Mouse (Mus musculus) heart, embryonic 14.5 days (tissue): ENCODE results near the gene Crocc. TPM values are rescaled to one million over a fixed set of nuclear protein-coding genes. Genes with fewer than 3 reads are reported as not detected.

Experiments used
- ATAC-seq: fragments of 200-750 bp; cut with Nextera tagmentation; 2 replicates; pipeline ENCODE4 v1.8.0; 2017; ENCODE audit warnings: low read depth, moderate TSS enrichment; ENCODE audit not compliant: insufficient number of reproducible peaks, insufficient read depth, low FRiP score
- H3K27ac ChIP-seq, 2 experiments: fragments of 200-500 bp in 1 of 2; fragments of 300-500 bp in 1 of 2; sonication (generic) in 1 of 2; replicated peaks in 1 of 2; 2 replicates each; pipeline ENCODE4 v1.5.1; 2012 to 2014; ENCODE audit warnings: low read depth in 2 of 2, low read length in 2 of 2, control low read depth in 1 of 2, mild to moderate bottlenecking in 1 of 2, mixed read lengths in 1 of 2; ENCODE audit not compliant: control insufficient read depth in 1 of 2, insufficient read depth in 1 of 2
- H3K27me3 ChIP-seq: fragments of 300-500 bp; sonication (generic); 2 replicates; pipeline ENCODE4 v1.6.1; 2014; ENCODE audit warnings: mild to moderate bottlenecking, low read length, control low read depth; ENCODE audit not compliant: control insufficient read depth, insufficient read depth
- H3K36me3 ChIP-seq: fragments of 300-500 bp; sonication (generic); 2 replicates; pipeline ENCODE4 v1.6.1; 2014; ENCODE audit warnings: mild to moderate bottlenecking, control low read depth, low read length, mixed read lengths; ENCODE audit not compliant: control insufficient read depth, insufficient read depth
- H3K4me1 ChIP-seq, 2 experiments: fragments of 200-500 bp in 1 of 2; fragments of 300-500 bp in 1 of 2; sonication (generic) in 1 of 2; 2 replicates each; pipeline ENCODE4 v1.6.1; 2012 to 2014; ENCODE audit warnings: low read length in 2 of 2, control low read depth in 1 of 2, mixed read lengths in 1 of 2; ENCODE audit not compliant: control insufficient read depth in 2 of 2, insufficient read depth in 2 of 2
- H3K4me2 ChIP-seq: fragments of 300-500 bp; sonication (generic); 2 replicates; pipeline ENCODE4 v1.6.1; 2014; ENCODE audit warnings: mild to moderate bottlenecking, low read length
- H3K4me3 ChIP-seq, 2 experiments: fragments of 200-500 bp in 1 of 2; fragments of 300-500 bp in 1 of 2; sonication (generic) in 1 of 2; 2 replicates each; pipeline ENCODE4 v1.5.1; 2012 to 2014; ENCODE audit warnings: low read length in 2 of 2, mild to moderate bottlenecking in 2 of 2, control low read depth in 1 of 2, low read depth in 1 of 2, moderate library complexity in 1 of 2; ENCODE audit not compliant: control insufficient read depth in 1 of 2, insufficient read depth in 1 of 2
- H3K9ac ChIP-seq: fragments of 300-500 bp; sonication (generic); 2 replicates; pipeline ENCODE4 v1.6.1; 2014; ENCODE audit warnings: mild to moderate bottlenecking, low read length
- H3K9me3 ChIP-seq: fragments of 300-500 bp; sonication (generic); 2 replicates; pipeline ENCODE4 v1.6.1; 2016; ENCODE audit warnings: low read length, control low read depth; ENCODE audit not compliant: control insufficient read depth
- WGBS: fragments of 180-500 bp; shearing (Covaris S2); extraction: QIAGEN DNeasy Blood & Tissue Kit; methylation state at CpG from one replicate; pipeline ENCODE4 v1.1.7; 2014; 5-methylcytosine and 5-hydroxymethylcytosine counted together
- polyA plus RNA-seq: library from polyadenylated mRNA; unstranded; fragments of >200 nt; fragmentation: Nextera tagmentation; extraction: Ambion mirVana; gene quantifications from 2 replicates; pipeline ENCODE4 v1.2.1, GENCODE M21; 2014

Crocc gene
- polyA plus RNA-seq, 1 experiment from 2014 or later, result 4.4 TPM

- H3K27ac ChIP-seq, result no peak overlapping the region
- no peak overlapping the region for H3K4me3 ChIP-seq
- 13% methylated on average over 6 of the region's 6 CpGs for WGBS
- no peak overlapping the region for H3K9ac ChIP-seq
- H3K9me3 ChIP-seq, result no peaks in the 10 kb centered on the region
- H3K4me2 ChIP-seq, result no peak overlapping the region
- peaks cover 55% of the 10 kb centered on the region for H3K36me3 ChIP-seq
- H3K4me1 ChIP-seq, result peaks cover 0 to 7% of the 10 kb centered on the region in 2 experiments; a peak in 2 of 4 replicates
- no peak for ATAC-seq
- no peaks in the 10 kb centered on the region for H3K27me3 ChIP-seq
These were observed 28.6 kb downstream of the Crocc start for GRCm38 (mm10) chr4:141031733-141032132.

GRCm38 (mm10) chr4:141030541-141031206 is 29.7 kb downstream of the Crocc start:
- H3K9ac ChIP-seq, result no peak overlapping the region
- H3K4me3 ChIP-seq, result no peak overlapping the region
- no peak overlapping the region for H3K4me2 ChIP-seq
- peaks cover 51% of the 10 kb centered on the region for H3K36me3 ChIP-seq
- H3K27me3 ChIP-seq, result no peaks in the 10 kb centered on the region
- H3K9me3 ChIP-seq, result no peaks in the 10 kb centered on the region
- H3K27ac ChIP-seq, result no peak overlapping the region
- 85% methylated on average over 17 of the region's 18 CpGs for WGBS
- peaks cover 2 to 10% of the 10 kb centered on the region in 2 experiments; a peak in 2 of 4 replicates for H3K4me1 ChIP-seq
- ATAC-seq, result no peak

GRCm38 (mm10) chr4:141024992-141025391 is 35.4 kb downstream of the Crocc start:
- no peak for ATAC-seq
- Histone ChIP-seq H3K36me3 (peaks cover 38% of the 10 kb centered on the region), H3K9me3 (no peaks in the 10 kb centered on the region), H3K4me2 (no peak overlapping the region), H3K27me3 (no peaks in the 10 kb centered on the region), H3K4me3 (no peak overlapping the region), H3K4me1 (peaks cover 29 to 32% of the 10 kb centered on the region in 2 experiments), H3K27ac (no peak overlapping the region), H3K9ac (no peak overlapping the region)
- WGBS, result 80% methylated on average over 26 of the region's 27 CpGs

- H3K36me3 ChIP-seq, result peaks cover 32% of the 10 kb centered on the region
- no peak overlapping the region for H3K4me2 ChIP-seq
- H3K27me3 ChIP-seq, result no peaks in the 10 kb centered on the region
- H3K4me3 ChIP-seq, result no peak overlapping the region
- peaks cover 34 to 37% of the 10 kb centered on the region in 2 experiments for H3K4me1 ChIP-seq
- no peaks in the 10 kb centered on the region for H3K9me3 ChIP-seq
- no peak for ATAC-seq
- WGBS, result 53% methylated on average over 9 of the region's 9 CpGs
- 0 out of 4 replicates have a peak overlapping the region, but pooled peaks of 1 of the 2 experiments have one; percentile 2 for H3K27ac ChIP-seq
- no peak overlapping the region for H3K9ac ChIP-seq
These were observed 36.3 kb downstream of the Crocc start for GRCm38 (mm10) chr4:141024052-141024451.

- no peaks in the 10 kb centered on the region for H3K9me3 ChIP-seq
- H3K4me1 ChIP-seq, result peaks cover 38 to 51% of the 10 kb centered on the region in 2 experiments
- peak overlapping the region; percentile 57 for H3K9ac ChIP-seq
- H3K4me2 ChIP-seq, result peak overlapping the region; percentile 42
- no peak for ATAC-seq
- H3K4me3 ChIP-seq, result no peak overlapping the region
- peaks cover 32% of the 10 kb centered on the region; the same call in 1 of the 2 replicates for H3K36me3 ChIP-seq
- no peaks in the 10 kb centered on the region for H3K27me3 ChIP-seq
- WGBS, result 62% methylated on average over 11 of the region's 11 CpGs
- peak overlapping the region; percentile 87 to 96 for H3K27ac ChIP-seq
These were observed 38.8 kb downstream of the Crocc start for GRCm38 (mm10) chr4:141021614-141021929.

GRCm38 (mm10) chr4:141020811-141021613 is 39.3 kb downstream of the Crocc start:
- peak overlapping the region; percentile 69 for H3K9ac ChIP-seq
- ATAC-seq, result peak; percentile 80
- peaks cover 36% of the 10 kb centered on the region for H3K36me3 ChIP-seq
- H3K27me3 ChIP-seq, result no peaks in the 10 kb centered on the region
- peak overlapping the region; percentile 42 for H3K4me2 ChIP-seq
- H3K9me3 ChIP-seq, result no peaks in the 10 kb centered on the region
- H3K4me1 ChIP-seq, result peaks cover 41 to 54% of the 10 kb centered on the region in 2 experiments
- H3K4me3 ChIP-seq, result no peak overlapping the region
- peak overlapping the region; percentile 87 to 96 for H3K27ac ChIP-seq
- WGBS, result 11% methylated on average over 14 of the region's 14 CpGs

GRCm38 (mm10) chr4:141020220-141020619 is 40.1 kb downstream of the Crocc start:
- H3K9ac ChIP-seq, result peak overlapping the region; percentile 69
- no peaks in the 10 kb centered on the region for H3K9me3 ChIP-seq
- no peak overlapping the region for H3K4me3 ChIP-seq
- H3K27ac ChIP-seq, result peak overlapping the region; percentile 87 to 96
- H3K4me1 ChIP-seq, result peaks cover 42 to 62% of the 10 kb centered on the region in 2 experiments
- WGBS, result 87% methylated on average over 17 of the region's 17 CpGs
- peak overlapping the region; percentile 42 for H3K4me2 ChIP-seq
- H3K36me3 ChIP-seq, result peaks cover 36% of the 10 kb centered on the region
- no peaks in the 10 kb centered on the region for H3K27me3 ChIP-seq
- no peak for ATAC-seq
